Mouse (Mus musculus): ENCODE data around the gene Kidins220. TPM values are rescaled to one million over a fixed set of nuclear protein-coding genes. Genes with fewer than 3 reads are reported as not detected.

Gene Kidins220
- total RNA-seq, 2 experiments from 2014 or later: 426 to 438 TPM

GRCm38 (mm10) chr12:25083260-25084178 lies 108.8 kb downstream of the Kidins220 start:
- DNase-seq: no peak
- intact Hi-C loops (cut with DNase I): no loop called here

- peak; percentile 35 for DNase-seq
- intact Hi-C loops (cut with DNase I): no loop called here
Measured at GRCm38 (mm10) chr12:25086966-25087365, 112.2 kb downstream of the Kidins220 start.

- no peak for DNase-seq
- intact Hi-C loops (cut with DNase I): no loop called here
Measured at GRCm38 (mm10) chr12:25089433-25089832, 114.7 kb downstream of the Kidins220 start.

GRCm38 (mm10) chr12:25092027-25092704 lies 117.4 kb downstream of the Kidins220 start:
- intact Hi-C loops (cut with DNase I): loop anchor here (2.0 to 10.0 kb wide), 5 partner anchors 403 to 1185 kb away; no protein-coding TSS in a partner anchor

GRCm38 (mm10) chr12:25092751-25093211 lies 118.1 kb downstream of the Kidins220 start:
- intact Hi-C loops (cut with DNase I): loop anchor here (2.0 to 10.0 kb wide), 5 partner anchors 402 to 1184 kb away; no protein-coding TSS in a partner anchor
- DNase-seq: peak; percentile 55

More at GRCm38 (mm10) chr12:25092027-25092704, 117.4 kb downstream of the Kidins220 start:
- peak; percentile 88 for DNase-seq

GRCm38 (mm10) chr12:25093241-25093774 lies 118.6 kb downstream of the Kidins220 start:
- intact Hi-C loops (cut with DNase I): loop anchor here (2.0 to 10.0 kb wide), 5 partner anchors 401 to 1183 kb away; no protein-coding TSS in a partner anchor
- no peak for DNase-seq

- intact Hi-C loops (cut with DNase I): loop anchor here (5.0 to 10.0 kb wide), 4 partner anchors 400 to 1132 kb away; no protein-coding TSS in a partner anchor
- DNase-seq: no peak
Measured at GRCm38 (mm10) chr12:25094621-25095521, 120.1 kb downstream of the Kidins220 start.

GRCm38 (mm10) chr12:25095538-25095937 lies 120.8 kb downstream of the Kidins220 start:
- no peak for DNase-seq
- intact Hi-C loops (cut with DNase I): loop anchor here (10.0 kb wide), 3 partner anchors 399 to 979 kb away; no protein-coding TSS in a partner anchor

GRCm38 (mm10) chr12:25095974-25096639 lies 121.4 kb downstream of the Kidins220 start:
- DNase-seq: peak; percentile 97
- intact Hi-C loops (cut with DNase I): loop anchor here (10.0 kb wide), 3 partner anchors 399 to 979 kb away; no protein-coding TSS in a partner anchor

GRCm38 (mm10) chr12:25096640-25097051 lies 121.9 kb downstream of the Kidins220 start:
- intact Hi-C loops (cut with DNase I): loop anchor here (10.0 kb wide), 3 partner anchors 398 to 978 kb away; no protein-coding TSS in a partner anchor
- DNase-seq: peak; percentile 22

GRCm38 (mm10) chr12:25097052-25097209 lies 122.2 kb downstream of the Kidins220 start, which contains the start of gene Id2:
Gene Id2 (minus strand): TSS chr12:25097140.
- DNase-seq: no peak
- intact Hi-C loops (cut with DNase I): loop anchor here (10.0 kb wide), 3 partner anchors 398 to 978 kb away; no protein-coding TSS in a partner anchor

GRCm38 (mm10) chr12:25097210-25098160 lies 122.8 kb downstream of the Kidins220 start:
- intact Hi-C loops (cut with DNase I): loop anchor here (10.0 kb wide), 3 partner anchors 397 to 977 kb away; no protein-coding TSS in a partner anchor
- DNase-seq: peak; percentile 49

GRCm38 (mm10) chr12:25098161-25098550 lies 123.4 kb downstream of the Kidins220 start:
- DNase-seq: no peak
- intact Hi-C loops (cut with DNase I): loop anchor here (10.0 kb wide), 3 partner anchors 397 to 977 kb away; no protein-coding TSS in a partner anchor

- intact Hi-C loops (cut with DNase I): loop anchor here (10.0 kb wide), 3 partner anchors 396 to 976 kb away; no protein-coding TSS in a partner anchor
- peak; percentile 91 for DNase-seq
Measured at GRCm38 (mm10) chr12:25098561-25099312, 124.0 kb downstream of the Kidins220 start.

GRCm38 (mm10) chr12:25099313-25099562 lies 124.5 kb downstream of the Kidins220 start:
- peak; percentile 74 for DNase-seq
- intact Hi-C loops (cut with DNase I): loop anchor here (10.0 kb wide), 3 partner anchors 396 to 976 kb away; no protein-coding TSS in a partner anchor

- intact Hi-C loops (cut with DNase I): loop anchor here (10.0 kb wide), 3 partner anchors 395 to 975 kb away; no protein-coding TSS in a partner anchor
- peak; percentile 45 for DNase-seq
Measured at GRCm38 (mm10) chr12:25099563-25100408, 125.1 kb downstream of the Kidins220 start.

Data from left cerebral cortex, postnatal 4 days (tissue).